Mouse (Mus musculus): ENCODE data around the gene Crebrf. TPM values are rescaled to one million over a fixed set of nuclear protein-coding genes. Genes with fewer than 3 reads are reported as not detected.

Gene Crebrf
- polyA plus RNA-seq, 1 experiment, result 1.7 TPM

DNA sequence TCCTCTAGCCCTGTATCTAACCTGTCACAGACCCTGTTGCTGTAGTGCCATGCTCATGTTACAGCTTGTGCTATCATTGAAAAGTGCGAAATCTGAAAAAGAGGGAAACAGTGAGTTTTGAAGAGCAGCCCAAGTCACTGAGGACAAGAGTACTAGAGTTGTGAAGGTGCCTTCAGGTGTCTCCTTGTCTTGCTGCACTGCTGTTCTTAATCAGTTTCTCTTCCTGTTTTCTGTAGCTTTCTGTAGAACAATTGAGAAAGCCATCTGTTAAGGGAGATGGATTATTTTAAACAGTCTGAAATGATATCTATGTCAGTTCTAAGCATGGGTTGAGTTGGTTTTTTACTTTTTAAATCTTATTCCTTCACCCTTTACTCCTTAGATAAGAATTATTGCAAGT is 11.2 kb downstream of the Crebrf start:
- no peak for TF ChIP-seq GATA1 (IDR thresholded peaks at IDR 0.05; ENCODE audit: low read length)

DNA sequence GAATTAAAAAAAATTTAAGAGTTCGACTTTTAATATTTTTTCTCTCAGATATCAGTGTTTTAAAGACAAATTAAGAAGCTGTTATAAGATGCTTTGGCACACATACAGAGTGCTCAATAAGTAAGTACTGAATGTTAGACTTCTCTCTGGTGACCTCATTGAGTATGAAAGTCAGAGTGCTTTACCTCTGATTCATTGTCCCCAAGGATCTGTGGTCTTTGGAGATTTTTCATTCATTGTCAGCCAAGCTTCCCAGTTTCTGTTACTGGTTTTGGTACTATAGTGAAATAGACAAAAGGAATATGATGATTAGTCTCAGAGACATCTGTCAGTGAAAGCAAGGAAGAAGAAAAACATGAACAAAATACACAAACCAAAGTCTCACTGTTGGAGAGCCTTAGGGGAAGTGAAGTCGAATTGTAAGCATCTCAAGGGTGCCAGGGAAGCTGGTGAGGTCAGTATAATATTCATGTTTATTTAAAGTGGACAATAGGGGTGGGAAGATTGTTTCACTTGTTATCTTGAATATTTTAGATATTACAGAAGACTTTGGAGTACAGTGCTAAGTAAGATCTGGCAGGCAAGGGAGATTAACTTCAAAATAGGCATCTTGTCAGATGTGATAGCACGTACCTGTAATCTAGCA is 11.8 kb downstream of the Crebrf start:
- no peak for TF ChIP-seq GATA1 (IDR thresholded peaks at IDR 0.05; ENCODE audit: low read length)

GRCm38 (mm10) chr17:26742581-26742980 is 27.1 kb downstream of the Crebrf start:
- TF ChIP-seq GATA1 (IDR thresholded peaks at IDR 0.05; ENCODE audit: low read length), result no peak

DNA sequence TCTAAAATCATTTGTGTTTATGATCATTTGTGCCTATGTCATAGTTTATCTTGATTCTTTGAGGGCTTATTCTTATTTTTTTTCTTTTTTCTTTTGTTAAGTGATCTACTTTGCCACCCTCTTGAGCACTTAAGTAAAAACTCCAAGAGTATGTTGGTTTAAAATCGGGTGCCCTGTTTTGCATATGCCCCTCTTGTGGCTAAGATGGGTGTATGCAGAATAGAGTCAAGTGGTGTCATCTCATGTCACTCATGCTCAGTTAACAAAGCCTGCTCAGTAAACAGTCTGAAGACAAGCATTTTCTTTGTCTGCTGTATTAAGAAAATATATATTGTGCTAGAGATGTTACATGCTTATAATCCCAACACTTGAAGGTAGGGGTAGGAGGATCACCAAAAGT is 27.8 kb downstream of the Crebrf start:
- no peak for TF ChIP-seq GATA1 (IDR thresholded peaks at IDR 0.05; ENCODE audit: low read length)

DNA sequence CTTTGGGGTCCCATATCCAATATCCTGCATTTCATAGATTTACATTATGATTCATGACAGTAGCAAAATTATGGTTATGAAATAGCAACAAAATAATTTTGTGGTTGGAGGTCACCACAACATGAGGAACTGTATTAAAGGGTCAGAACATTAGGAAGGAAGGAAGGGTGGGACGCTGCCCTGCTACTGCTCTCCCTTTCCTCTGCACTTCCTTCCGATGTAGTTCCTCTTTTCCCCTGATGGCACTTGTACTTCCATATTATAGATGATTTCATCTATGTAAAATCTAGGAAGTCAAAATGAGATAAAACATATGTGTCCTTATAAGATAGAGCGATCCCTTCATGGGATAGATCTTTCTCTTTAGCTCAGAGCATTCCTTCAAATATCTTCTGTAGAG is 34.5 kb downstream of the Crebrf start:
- no peak for TF ChIP-seq GATA1 (IDR thresholded peaks at IDR 0.05; ENCODE audit: low read length)

DNA sequence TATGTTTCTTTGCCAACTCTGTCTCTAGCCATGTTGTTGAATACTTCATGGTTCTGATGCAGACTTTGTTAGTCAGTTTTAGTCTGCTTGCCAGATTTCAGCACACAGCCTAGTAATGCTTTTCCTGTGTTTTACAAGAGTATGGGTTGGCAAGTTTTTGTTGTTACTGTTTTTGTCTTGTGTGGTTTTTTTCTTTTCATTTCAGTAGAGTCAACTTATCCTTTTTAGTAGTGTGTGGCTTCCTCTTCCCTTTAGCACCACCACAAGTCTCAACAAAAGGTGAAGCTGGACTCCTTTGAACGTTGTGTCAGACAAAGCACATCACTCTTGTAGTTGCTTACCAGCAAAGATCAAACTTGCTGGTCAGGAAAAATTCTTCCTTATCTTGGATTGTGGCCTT is 36.8 kb downstream of the Crebrf start:
- TF ChIP-seq GATA1 (IDR thresholded peaks at IDR 0.05; ENCODE audit: low read length), result no peak

DNA sequence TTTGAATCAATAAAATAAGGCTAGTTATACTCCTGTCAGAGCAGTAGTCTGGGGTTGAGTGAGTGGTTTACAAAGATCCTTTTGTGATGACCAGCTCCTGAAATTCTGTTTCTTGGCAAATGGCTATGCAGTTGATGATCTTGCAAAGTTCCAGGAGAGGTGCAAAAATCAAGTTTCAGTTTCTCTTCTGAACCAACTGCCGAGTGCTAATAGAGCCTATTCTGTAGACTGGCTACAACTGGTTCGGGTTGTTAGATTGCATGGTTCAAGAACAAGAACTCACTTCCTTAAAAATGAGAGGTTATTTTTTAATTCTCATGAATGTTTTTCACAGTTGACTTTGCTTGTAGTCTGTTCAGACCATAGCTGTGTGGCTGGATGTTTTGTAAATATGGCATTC is 38.0 kb downstream of the Crebrf start:
- TF ChIP-seq GATA1 (IDR thresholded peaks at IDR 0.05; ENCODE audit: low read length), result no peak

DNA sequence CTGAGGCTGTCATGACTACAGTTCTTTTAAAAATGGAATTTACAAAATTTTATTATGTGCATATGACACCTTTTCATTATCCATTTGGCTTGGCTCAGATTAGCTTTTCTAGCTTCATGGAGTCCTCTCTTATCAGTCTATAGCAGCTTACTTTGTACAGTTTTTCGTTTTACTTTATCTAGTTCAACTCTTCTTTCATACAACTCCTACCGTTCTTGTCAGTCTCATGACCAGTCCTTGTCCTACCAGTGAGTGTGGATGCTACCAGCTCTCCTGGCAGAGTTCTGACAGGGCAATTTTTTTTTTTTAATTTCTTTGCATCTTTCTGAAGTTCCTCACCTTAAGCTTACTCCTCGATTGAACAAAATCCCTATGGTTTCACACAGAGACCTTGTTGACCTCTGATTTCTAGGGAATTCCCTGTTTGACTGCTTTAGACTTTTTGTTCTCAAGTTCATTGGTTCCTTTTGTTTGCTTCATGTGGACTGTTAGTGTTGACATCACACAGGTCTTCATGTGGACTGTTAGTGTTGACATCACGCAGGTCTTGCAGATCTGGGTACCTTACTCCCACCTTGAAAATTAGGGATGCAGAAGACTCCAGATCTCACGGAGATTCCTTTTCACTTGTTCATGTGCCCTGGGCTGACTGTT is 51.8 kb downstream of the Crebrf start:
- no peak for TF ChIP-seq GATA1 (IDR thresholded peaks at IDR 0.05; ENCODE audit: low read length)

- no peak for TF ChIP-seq GATA1 (IDR thresholded peaks at IDR 0.05; ENCODE audit: low read length)
Observed at GRCm38 (mm10) chr17:26767754-26768124, 52.3 kb downstream of the Crebrf start.

DNA sequence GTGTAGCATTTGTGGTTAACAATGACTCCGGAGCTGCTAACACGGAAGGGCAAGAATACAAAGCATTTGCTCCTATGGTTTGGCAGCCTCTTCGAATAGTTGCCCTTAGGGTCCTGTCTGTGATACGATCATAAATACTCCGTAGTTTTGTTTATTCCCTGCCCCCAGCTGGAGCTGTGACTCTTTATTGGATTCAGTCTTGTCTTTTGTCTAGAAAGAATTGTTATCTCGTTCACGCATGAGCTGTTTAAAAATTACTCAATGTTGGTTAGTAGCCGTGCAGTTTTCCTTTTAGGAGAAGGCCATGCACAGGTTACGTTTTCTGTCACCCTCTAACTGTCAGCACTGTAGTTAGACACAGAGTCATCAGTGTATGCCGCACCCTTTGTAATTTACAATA is 60.8 kb downstream of the Crebrf start:
- TF ChIP-seq GATA1 (IDR thresholded peaks at IDR 0.05; ENCODE audit: low read length), result no peak

GRCm38 (mm10) chr17:26778001-26778400 is 62.6 kb downstream of the Crebrf start:
- TF ChIP-seq GATA1 (IDR thresholded peaks at IDR 0.05; ENCODE audit: low read length), result no peak

DNA sequence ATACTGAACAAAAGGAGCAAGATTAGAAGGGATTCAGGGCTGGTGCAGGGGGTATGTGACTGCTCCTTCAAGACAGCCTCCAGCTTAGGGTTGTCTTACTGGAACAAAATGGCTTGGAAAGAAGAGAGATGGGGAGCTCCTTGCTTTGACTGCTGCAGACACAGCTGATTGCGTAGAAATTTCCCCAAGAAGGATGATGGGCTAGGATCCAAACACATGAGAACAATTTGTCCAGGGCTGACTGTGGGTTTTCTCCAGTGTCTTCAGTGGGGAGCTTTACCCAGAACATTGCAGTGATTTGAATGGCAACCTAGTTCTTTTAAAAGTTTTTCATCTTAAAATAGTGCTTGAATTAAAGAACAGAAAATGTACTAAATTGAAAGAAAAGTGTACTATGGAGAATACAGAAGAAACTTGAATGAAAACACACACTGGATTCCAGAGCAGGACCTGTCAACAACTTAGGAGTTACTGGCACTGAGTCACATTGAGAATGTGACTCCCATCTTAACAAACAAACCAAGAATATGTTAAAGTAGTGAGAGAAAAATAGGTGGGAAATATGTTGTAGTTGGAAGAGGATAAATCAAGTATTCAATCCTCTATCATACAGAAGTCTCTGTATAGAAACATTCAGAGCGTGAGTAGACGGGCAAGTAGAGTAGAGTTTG is 63.1 kb downstream of the Crebrf start:
- TF ChIP-seq GATA1 (IDR thresholded peaks at IDR 0.05; ENCODE audit: low read length), result no peak

DNA sequence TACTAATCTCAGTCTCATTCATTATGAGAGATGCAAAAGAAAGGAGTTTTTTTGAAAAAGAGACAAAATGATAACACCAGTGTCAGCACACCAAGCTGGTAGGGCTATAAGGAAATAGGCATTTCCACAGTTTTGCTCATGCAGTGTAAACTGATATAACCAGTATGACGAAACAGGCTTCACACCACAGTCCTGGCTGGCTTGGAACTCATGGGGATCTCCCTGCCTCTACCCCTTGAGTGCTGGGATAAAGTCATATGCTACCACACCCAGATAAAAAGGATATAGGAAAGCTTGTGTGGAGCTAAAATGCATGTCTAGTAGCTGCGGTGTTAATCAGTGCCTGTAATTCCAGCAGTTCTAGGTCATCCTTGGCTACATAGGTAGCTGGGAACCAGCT is 64.0 kb downstream of the Crebrf start:
- TF ChIP-seq GATA1 (IDR thresholded peaks at IDR 0.05; ENCODE audit: low read length), result no peak

GRCm38 (mm10) chr17:26780750-26781571 is 65.5 kb downstream of the Crebrf start, which contains the start of gene Bnip1:
Bnip1 (plus strand) TSS chr17:26781066.
- TF ChIP-seq GATA1 (IDR thresholded peaks at IDR 0.05; ENCODE audit: low read length), result no peak

GRCm38 (mm10) chr17:26781610-26782043 is 66.2 kb downstream of the Crebrf start:
- TF ChIP-seq GATA1 (IDR thresholded peaks at IDR 0.05; ENCODE audit: low read length), result no peak

GRCm38 (mm10) chr17:26784525-26784924 is 69.1 kb downstream of the Crebrf start:
- TF ChIP-seq GATA1 (IDR thresholded peaks at IDR 0.05; ENCODE audit: low read length), result no peak
